Comparison of ENCODE assay signal across 9 mouse cellular contexts in genomic region chr12:71342397-71342796, GRCm38 (mm10). TPM values are rescaled to one million over a fixed set of nuclear protein-coding genes. Genes with fewer than 3 reads are reported as not detected.
DNase-seq lines count a peak whose midpoint lies in the region; ATAC-seq and TF ChIP-seq lines count a peak whose summit lies in the region.
"Had no signal": no experiment of that assay in that cellular context is flagged by ENCODE, and none has a peak within 500 bp of the region (broad histone marks: within the 10 kb centered on the region; RNA-seq: fewer than 3 reads in every experiment).

No protein-coding gene starts in this region.

- H3K4me1 ChIP-seq in kidney, postnatal 0 days (replicated peaks; ENCODE audit: insufficient read depth, low read length): 0 out of 2 replicates have a peak, but pooled peaks cover 7% of the 10 kb centered on the region
- no peaks in the 10 kb centered on the region for H3K4me1 ChIP-seq in forebrain, embryonic 11.5 days (replicated peaks; ENCODE audit: control insufficient read depth, insufficient read depth, low read length)

- H3K4me2 ChIP-seq in kidney, postnatal 0 days (ENCODE audit: low read length): peak overlapping the region; percentile 44; the same call in 1 of the 2 replicates
- no peak overlapping the region for H3K4me2 ChIP-seq in forebrain, embryonic 11.5 days (ENCODE audit: low read depth, low read length, severe bottlenecking)
- H3K4me2 ChIP-seq: embryonic facial prominence, embryonic 12.5 days had no signal

- H3K27me3 ChIP-seq in kidney, postnatal 0 days (ENCODE audit: insufficient read depth, low read length): no peaks in the 10 kb centered on the region
- H3K27me3 ChIP-seq in forebrain, embryonic 11.5 days (ENCODE audit: control insufficient read depth, insufficient read depth, low read length): no peaks in the 10 kb centered on the region
- H3K27me3 ChIP-seq: embryonic facial prominence, embryonic 12.5 days had no signal

- TF ChIP-seq CTCF in kidney, postnatal 0 days (IDR thresholded peaks at IDR 0.05; ENCODE audit: low read depth): no peak

- WGBS in kidney, postnatal 0 days: 39% methylated on average over 13 of the region's 13 CpGs
- 52% methylated on average over 13 of the region's 13 CpGs for WGBS in forebrain, embryonic 11.5 days

- ATAC-seq in kidney, postnatal 0 days (replicated peaks; ENCODE audit: low FRiP score, low read depth): no peak
- ATAC-seq in megakaryocyte progenitor cell, adult 5-6 weeks (replicated peaks; ENCODE audit: poor library complexity): peak; percentile 64
- no peak for ATAC-seq in forebrain, embryonic 11.5 days (replicated peaks; ENCODE audit: low FRiP score)

- H3K36me3 ChIP-seq in kidney, postnatal 0 days (ENCODE audit: insufficient read depth, low read length): no peaks in the 10 kb centered on the region
- no peaks in the 10 kb centered on the region for H3K36me3 ChIP-seq in forebrain, embryonic 11.5 days (ENCODE audit: control insufficient read depth, insufficient read depth, low read length)
- H3K36me3 ChIP-seq: embryonic facial prominence, embryonic 12.5 days had no signal

- no peak overlapping the region for H3K27ac ChIP-seq in kidney, postnatal 0 days
- H3K27ac ChIP-seq in forebrain, embryonic 11.5 days (ENCODE audit: low read depth, low read length): no peak overlapping the region
- H3K27ac ChIP-seq: embryonic facial prominence, embryonic 12.5 days had no signal

- no peak overlapping the region for H3K4me3 ChIP-seq in kidney, postnatal 0 days (replicated peaks; ENCODE audit: low read depth, low read length)
- no peak overlapping the region for H3K4me3 ChIP-seq in forebrain, embryonic 11.5 days (ENCODE audit: low read depth, low read length)
- H3K4me3 ChIP-seq: embryonic facial prominence, embryonic 12.5 days had no signal

- no peak overlapping the region for H3K9ac ChIP-seq in kidney, postnatal 0 days (ENCODE audit: low read depth, low read length)
- no peak overlapping the region for H3K9ac ChIP-seq in forebrain, embryonic 11.5 days (ENCODE audit: low read length)
- H3K9ac ChIP-seq: embryonic facial prominence, embryonic 12.5 days had no signal

- DNase-seq in cerebellum, postnatal 10 days: peak; percentile 35
- no peak for DNase-seq in cerebellum, adult 11-12 months
- DNase-seq in 416B (ENCODE audit: low read depth) (peak; percentile 5), adipocyte (ENCODE audit: low spot score) (no peak)
- peak; percentile 14 for DNase-seq in gastrocnemius, postnatal 10 days
- peak; percentile 53 for DNase-seq in kidney, postnatal 0 days (ENCODE audit: low spot score)
- no peak for DNase-seq in forebrain, embryonic 11.5 days (ENCODE audit: low spot score)

- H3K9me3 ChIP-seq in kidney, postnatal 0 days (replicated peaks; ENCODE audit: low read length): no peaks in the 10 kb centered on the region
- H3K9me3 ChIP-seq in forebrain, embryonic 11.5 days (ENCODE audit: control insufficient read depth, low read length): no peaks in the 10 kb centered on the region
- H3K9me3 ChIP-seq: embryonic facial prominence, embryonic 12.5 days had no signal

RNA-seq across cellular contexts. Expression of gene Dact1, which starts 32.7 kb away (rescaled TPM):
- total RNA-seq in gastrocnemius, postnatal 10 days (2021): 10 to 100 TPM; 13.1 to 20.5 TPM
- 12.4 and 15.3 TPM in 2 replicates for polyA plus RNA-seq in kidney, postnatal 0 days (2015; fragmentation: Nextera tagmentation; extraction: Ambion mirVana)
- 0.05 and 0.20 TPM in 2 replicates for total RNA-seq in megakaryocyte progenitor cell, adult 5-6 weeks (2015)
- 0.21 and 0.30 TPM in 2 replicates for total RNA-seq in megakaryocyte progenitor cell, adult 5-6 weeks (2017)
- polyA plus RNA-seq in forebrain, embryonic 11.5 days (2014; fragmentation: Nextera tagmentation; extraction: Ambion mirVana): 11.0 and 13.1 TPM in 2 replicates

Comparison
In these comparisons a context has a peak if more than half of its experiments do, and no peak if none do; other contexts are left out.
1. DNase-seq: peak in cerebellum, postnatal 10 days (2 of 2), 416B (single experiment), gastrocnemius, postnatal 10 days (single experiment) and kidney, postnatal 0 days (single experiment); none in cerebellum, adult 11-12 months (single experiment), adipocyte (single experiment) and forebrain, embryonic 11.5 days (single experiment).
2. RNA of gene Dact1, which starts 32.7 kb away (total RNA-seq): 13.1 to 20.5 TPM in gastrocnemius, postnatal 10 days; 0.05 to 0.30 TPM in megakaryocyte progenitor cell, adult 5-6 weeks; every median in the first group is over 10 times any median in the second.